Mouse (Mus musculus) limb, embryonic 11.5 days (tissue): ENCODE measurements around the gene Pacrg. TPM values are rescaled to one million over a fixed set of nuclear protein-coding genes. Genes with fewer than 3 reads are reported as not detected.
A peak's percentile ranks its signal among the peaks of the same experiment; 100 is the strongest.

Experiments used
- ATAC-seq: fragments of 200-750 bp; cut with Nextera tagmentation; 2 replicates; pipeline ENCODE4 v1.8.0; 2017; ENCODE audit warnings: low read depth; ENCODE audit not compliant: insufficient number of reproducible peaks, low FRiP score, low TSS enrichment
- DNase-seq: peaks from one replicate; pipeline ENCODE4 v3.0.0-alpha.2; 2015; ENCODE audit warnings: low spot score
- H3K27ac ChIP-seq: fragments of 300-500 bp; sonication (generic); replicated peaks from 2 replicates; pipeline ENCODE4 v1.5.1; 2014; ENCODE audit warnings: low read depth, mild to moderate bottlenecking, low read length
- H3K27me3 ChIP-seq: fragments of 300-500 bp; sonication (generic); 2 replicates; pipeline ENCODE4 v1.6.1; 2014; ENCODE audit warnings: mild to moderate bottlenecking, low read length, mixed read lengths; ENCODE audit not compliant: control insufficient read depth, insufficient read depth
- H3K36me3 ChIP-seq: fragments of 300-500 bp; sonication (generic); 2 replicates; pipeline ENCODE4 v1.6.1; 2014; ENCODE audit warnings: mild to moderate bottlenecking, low read length, moderate library complexity, mixed read lengths; ENCODE audit not compliant: control insufficient read depth, insufficient read depth
- H3K4me1 ChIP-seq: fragments of 300-500 bp; sonication (generic); 2 replicates; pipeline ENCODE4 v1.6.1; 2014; ENCODE audit warnings: low read length, mixed read lengths; ENCODE audit not compliant: control insufficient read depth, insufficient read depth
- H3K4me2 ChIP-seq: fragments of 300-500 bp; sonication (generic); 2 replicates; pipeline ENCODE4 v1.6.1; 2014; ENCODE audit warnings: low read depth, mild to moderate bottlenecking, moderate library complexity; ENCODE audit not compliant: severe bottlenecking
- H3K4me3 ChIP-seq: fragments of 300-500 bp; sonication (generic); 2 replicates; pipeline ENCODE4 v1.5.1; 2014; ENCODE audit warnings: low read depth, low read length
- H3K9ac ChIP-seq: fragments of 300-500 bp; sonication (generic); 2 replicates; pipeline ENCODE4 v1.6.1; 2014; ENCODE audit warnings: mild to moderate bottlenecking, low read length
- H3K9me3 ChIP-seq: fragments of 300-500 bp; sonication (generic); 2 replicates; pipeline ENCODE4 v1.6.1; 2016; ENCODE audit warnings: low read length; ENCODE audit not compliant: control insufficient read depth
- WGBS: fragments of 180-500 bp; shearing (Covaris S2); extraction: QIAGEN DNeasy Blood & Tissue Kit; methylation state at CpG from one replicate; pipeline ENCODE4 v1.1.7; 2014; 5-methylcytosine and 5-hydroxymethylcytosine counted together
- polyA plus RNA-seq: library from polyadenylated mRNA; unstranded; fragments of >200 nt; fragmentation: Nextera tagmentation; extraction: Ambion mirVana; gene quantifications from 2 replicates; pipeline ENCODE4 v1.2.1, GENCODE M21; 2014

The Pacrg gene
- polyA plus RNA-seq, 1 experiment from 2014 or later: 1.3 TPM

GRCm38 (mm10) chr17:10373727-10374126 is 466.4 kb downstream of the Pacrg start:
- WGBS: 77% methylated on average over 3 of the region's 3 CpGs
- H3K4me1 ChIP-seq: peaks cover 10% of the 10 kb centered on the region
- no peaks in the 10 kb centered on the region for H3K27me3 ChIP-seq
- no peak overlapping the region for H3K4me3 ChIP-seq
- no peaks in the 10 kb centered on the region for H3K9me3 ChIP-seq
- no peak overlapping the region for H3K4me2 ChIP-seq
- no peaks in the 10 kb centered on the region for H3K36me3 ChIP-seq
- DNase-seq (no peak), ATAC-seq (0 out of 2 replicates have a peak, but pooled peaks have one; percentile 44)
- no peak overlapping the region for H3K9ac ChIP-seq
- H3K27ac ChIP-seq: no peak overlapping the region

- H3K27ac ChIP-seq: no peak overlapping the region
- H3K9me3 ChIP-seq: no peaks in the 10 kb centered on the region
- H3K36me3 ChIP-seq: no peaks in the 10 kb centered on the region
- 72% methylated on average over 18 of the region's 18 CpGs for WGBS
- H3K27me3 ChIP-seq: no peaks in the 10 kb centered on the region
- no peak for DNase-seq
- peaks cover 10% of the 10 kb centered on the region for H3K4me1 ChIP-seq
- H3K4me3 ChIP-seq: no peak overlapping the region
- no peak for ATAC-seq
- no peak overlapping the region for H3K4me2 ChIP-seq
- no peak overlapping the region for H3K9ac ChIP-seq
Observed at GRCm38 (mm10) chr17:10372001-10372785, 467.9 kb downstream of the Pacrg start.

DNA sequence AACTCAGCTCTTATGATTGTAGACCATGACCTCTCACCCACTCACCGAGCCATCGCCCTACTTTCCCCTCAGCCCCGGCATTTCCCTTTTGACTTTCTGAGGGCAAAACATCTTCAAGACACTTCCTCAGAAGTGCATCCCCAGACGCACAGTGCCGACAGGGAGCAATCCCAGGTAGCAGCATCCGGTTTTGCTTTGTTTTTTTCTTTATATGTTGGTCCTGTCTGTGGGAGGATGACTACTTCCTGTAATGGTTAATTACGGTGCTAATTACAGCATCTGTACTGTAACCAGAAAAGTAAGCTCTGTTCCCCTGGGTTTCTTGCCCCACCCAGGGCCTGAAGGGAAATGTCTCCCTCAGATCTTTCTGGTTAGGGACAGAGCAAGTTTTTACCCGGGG is 468.6 kb downstream of the Pacrg start:
- no peaks in the 10 kb centered on the region for H3K27me3 ChIP-seq
- no peak overlapping the region for H3K4me2 ChIP-seq
- H3K9ac ChIP-seq: no peak overlapping the region
- no peak overlapping the region for H3K4me3 ChIP-seq
- WGBS: 75% methylated on average over 8 of the region's 8 CpGs
- H3K27ac ChIP-seq: no peak overlapping the region
- no peaks in the 10 kb centered on the region for H3K36me3 ChIP-seq
- DNase-seq (no peak), ATAC-seq (no peak)
- no peaks in the 10 kb centered on the region for H3K9me3 ChIP-seq
- peaks cover 10% of the 10 kb centered on the region for H3K4me1 ChIP-seq

DNA sequence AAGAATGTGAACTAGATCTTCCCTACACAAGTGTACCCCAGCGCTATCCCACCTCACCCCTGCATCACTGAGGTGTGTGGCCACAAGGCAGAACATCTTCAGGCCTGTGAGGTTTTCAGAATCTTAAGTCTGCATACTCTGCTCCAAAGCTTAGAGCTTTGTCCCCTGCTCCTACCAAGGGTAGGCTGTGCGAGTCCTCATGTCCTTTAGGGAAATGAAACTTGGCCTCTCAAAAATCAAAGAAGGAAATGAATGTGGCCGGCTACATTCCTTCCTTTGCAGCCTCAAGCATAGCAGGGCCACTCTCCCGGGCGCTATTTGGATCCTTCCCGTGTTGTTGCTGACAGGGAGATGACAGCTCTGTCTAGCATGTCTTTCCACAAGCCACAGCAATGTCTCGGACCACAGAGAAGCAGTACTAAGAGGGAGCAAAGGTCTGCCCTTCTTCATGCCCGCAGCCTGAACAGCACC is 469.4 kb downstream of the Pacrg start:
- Histone ChIP-seq H3K9me3 (no peaks in the 10 kb centered on the region), H3K4me1 (peaks cover 10% of the 10 kb centered on the region), H3K36me3 (no peaks in the 10 kb centered on the region), H3K4me2 (no peak overlapping the region), H3K27ac (no peak overlapping the region), H3K4me3 (no peak overlapping the region), H3K27me3 (no peaks in the 10 kb centered on the region), H3K9ac (no peak overlapping the region)
- no peak for DNase-seq
- WGBS: 72% methylated on average over 8 of the region's 8 CpGs
- ATAC-seq: no peak

DNA sequence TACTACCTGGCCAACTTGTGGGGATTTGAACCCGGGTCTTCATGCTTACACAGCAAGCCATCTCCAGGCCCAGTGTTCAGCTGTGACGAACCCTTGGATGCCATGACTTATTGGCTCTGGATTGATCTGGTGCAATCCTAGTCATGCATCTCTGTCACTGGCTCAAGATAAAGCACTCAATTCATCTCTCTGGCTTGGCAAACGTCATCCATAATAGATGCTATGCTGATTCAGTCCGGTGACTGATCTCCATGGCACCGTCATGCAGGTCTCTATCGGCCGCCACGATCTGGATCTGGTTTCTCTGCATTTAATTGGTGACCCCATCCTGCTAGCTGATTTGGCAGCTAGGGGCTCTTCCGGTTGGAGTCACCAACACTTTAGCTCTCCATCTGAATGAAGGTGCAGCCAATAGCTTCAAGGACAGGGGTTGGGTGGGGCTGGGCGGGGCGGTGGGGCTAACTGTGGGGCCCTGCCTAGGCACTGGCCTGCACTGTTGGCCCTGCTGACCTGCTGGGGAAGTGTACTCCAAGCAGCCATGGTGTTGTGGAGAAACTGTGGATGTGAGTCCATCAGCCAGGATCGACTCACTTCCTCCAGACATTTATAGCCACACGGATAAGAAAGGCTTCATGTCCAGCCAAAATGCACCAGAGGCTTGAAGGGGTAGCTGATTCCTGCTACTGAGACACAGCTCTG is 470.0 kb downstream of the Pacrg start:
- H3K4me2 ChIP-seq: no peak overlapping the region
- no peak overlapping the region for H3K27ac ChIP-seq
- WGBS: 82% methylated on average over 13 of the region's 13 CpGs
- H3K4me1 ChIP-seq: peaks cover 10% of the 10 kb centered on the region
- ATAC-seq: no peak
- H3K27me3 ChIP-seq: no peaks in the 10 kb centered on the region
- no peaks in the 10 kb centered on the region for H3K36me3 ChIP-seq
- no peak overlapping the region for H3K4me3 ChIP-seq
- DNase-seq: no peak
- no peak overlapping the region for H3K9ac ChIP-seq
- H3K9me3 ChIP-seq: no peaks in the 10 kb centered on the region

DNA sequence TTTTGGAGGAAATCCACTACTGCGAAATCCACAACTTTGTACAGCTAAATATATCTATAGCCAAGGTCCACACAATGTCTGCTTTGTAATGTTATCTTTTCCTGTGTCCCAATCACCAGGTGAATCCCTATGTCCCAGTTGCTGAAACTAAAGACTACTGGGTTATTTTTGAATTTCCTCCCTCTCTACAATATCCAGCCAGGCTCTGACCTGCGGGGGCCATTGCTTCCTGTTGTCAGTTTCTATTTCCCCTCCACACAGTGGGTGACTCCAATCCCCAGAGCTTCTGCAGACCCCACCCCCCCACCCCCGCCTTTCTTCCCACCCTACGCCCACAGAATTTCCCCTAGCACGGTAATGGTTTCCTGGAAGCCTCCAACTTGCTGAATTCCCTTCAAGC is 473.1 kb downstream of the Pacrg start:
- Histone ChIP-seq H3K4me1 (no peaks in the 10 kb centered on the region), H3K27me3 (no peaks in the 10 kb centered on the region), H3K4me3 (no peak overlapping the region), H3K27ac (no peak overlapping the region), H3K4me2 (no peak overlapping the region), H3K36me3 (no peaks in the 10 kb centered on the region), H3K9ac (no peak overlapping the region), H3K9me3 (no peaks in the 10 kb centered on the region)
- ATAC-seq (no peak), DNase-seq (no peak)
- 84% methylated on average over 5 of the region's 5 CpGs for WGBS

DNA sequence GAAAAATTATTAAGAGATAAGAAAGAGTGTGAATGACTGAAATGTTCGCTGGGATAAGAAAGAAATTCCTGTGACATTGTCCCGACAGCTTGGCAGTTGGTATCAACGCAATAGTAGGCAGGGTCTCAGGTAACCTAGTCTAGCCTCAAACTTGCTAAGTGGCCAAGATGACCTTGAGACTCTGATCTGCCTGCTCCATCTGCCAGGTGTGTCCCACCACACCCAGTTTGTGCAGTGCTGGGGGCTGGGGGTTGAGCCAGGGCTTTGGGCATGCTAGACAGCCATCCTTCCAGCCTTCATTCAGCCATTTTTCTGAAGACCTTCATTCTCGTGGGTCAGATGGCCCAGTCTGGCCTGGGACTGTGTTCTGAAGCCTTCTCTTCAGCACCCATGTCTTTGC is 473.5 kb downstream of the Pacrg start:
- H3K4me1 ChIP-seq: no peaks in the 10 kb centered on the region
- DNase-seq (no peak), ATAC-seq (no peak)
- H3K4me2 ChIP-seq: no peak overlapping the region
- no peaks in the 10 kb centered on the region for H3K9me3 ChIP-seq
- no peak overlapping the region for H3K9ac ChIP-seq
- H3K4me3 ChIP-seq: no peak overlapping the region
- no peaks in the 10 kb centered on the region for H3K27me3 ChIP-seq
- no peak overlapping the region for H3K27ac ChIP-seq
- WGBS: 85% methylated on average over 4 of the region's 4 CpGs
- H3K36me3 ChIP-seq: no peaks in the 10 kb centered on the region

DNA sequence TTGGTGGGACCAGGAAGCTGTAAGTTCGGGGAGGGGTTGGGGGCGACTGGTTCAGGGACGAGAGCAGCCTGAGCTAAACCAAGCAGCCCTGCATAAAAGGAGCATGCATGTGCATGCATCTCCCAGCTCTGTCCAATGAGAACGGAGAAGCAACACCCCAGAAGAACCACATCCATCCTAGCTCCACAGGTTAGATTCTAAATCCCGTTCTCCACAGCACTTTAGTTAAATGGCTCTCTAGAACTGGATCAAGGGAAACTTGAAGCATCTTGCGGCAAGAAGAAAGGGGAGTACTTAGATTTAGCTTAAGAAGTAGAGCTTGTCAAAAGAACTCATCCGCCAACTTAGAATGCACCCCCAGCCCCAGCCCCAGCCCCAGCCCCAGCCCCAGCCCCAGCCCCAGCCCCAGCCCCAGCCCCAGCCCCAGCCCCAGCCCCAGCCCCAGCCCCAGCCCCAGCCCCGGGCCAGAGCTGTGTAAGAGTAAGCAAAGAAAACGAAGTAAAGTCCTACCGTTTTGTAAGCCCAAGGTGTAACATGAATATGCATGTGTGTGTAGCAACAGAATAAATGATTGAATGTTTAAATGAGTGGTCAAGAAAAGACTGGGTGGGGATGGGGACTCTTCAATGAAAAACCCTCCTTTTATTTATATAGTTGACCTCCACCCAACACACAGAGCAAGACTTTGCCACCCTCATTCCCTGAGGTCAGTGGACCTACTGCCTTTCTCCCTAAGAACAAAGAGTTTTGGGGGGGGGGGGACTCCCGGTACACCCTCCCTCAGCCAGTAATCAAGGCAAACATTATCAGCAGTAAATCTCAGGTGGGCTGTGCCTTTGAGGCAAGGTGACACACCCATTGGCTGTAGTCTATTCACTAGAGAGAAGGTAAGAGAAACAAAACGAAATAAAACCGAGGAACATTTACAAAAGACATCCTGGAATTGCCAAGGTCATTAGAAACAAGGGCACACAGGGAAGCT is 474.3 kb downstream of the Pacrg start:
- no peaks in the 10 kb centered on the region for H3K4me1 ChIP-seq
- no peak for ATAC-seq
- H3K36me3 ChIP-seq: no peaks in the 10 kb centered on the region
- 76% methylated on average over 13 of the region's 13 CpGs for WGBS
- no peak overlapping the region for H3K9ac ChIP-seq
- H3K27ac ChIP-seq: no peak overlapping the region
- no peaks in the 10 kb centered on the region for H3K27me3 ChIP-seq
- H3K4me2 ChIP-seq: no peak overlapping the region
- no peak overlapping the region for H3K4me3 ChIP-seq
- H3K9me3 ChIP-seq: no peaks in the 10 kb centered on the region
- no peak for DNase-seq
